Mouse (Mus musculus) adrenal gland, adult 2 months (tissue): Measurements from ENCODE around the gene Hspb1. TPM values are rescaled to one million over a fixed set of nuclear protein-coding genes. Genes with fewer than 3 reads are reported as not detected.
A peak's percentile ranks its signal among the peaks of the same experiment; 100 is the strongest.

Source experiments
- DNase-seq: peaks from one replicate; pipeline ENCODE4 v3.0.0; 2021
- long read RNA-seq: library from polyadenylated mRNA; stranded (forward); transcript quantifications from one replicate; pipeline ENCODE4 v2.0.0, GENCODE M21; 2021
- polyA plus RNA-seq: library from polyadenylated mRNA; depleted of rRNA; stranded (reverse); fragments of >200 nt; gene quantifications from 2 replicates; pipeline ENCODE4 v1.2.3, GENCODE M21; 2012; rRNA removed
- total RNA-seq, 2 experiments: library from RNA; stranded (reverse); gene quantifications; 2 replicates each; pipeline ENCODE4 v1.2.3; 2021

The Hspb1 gene
- total RNA-seq = 100 to 1,000 TPM; 236 to 614 TPM
- polyA plus RNA-seq = 309 and 678 TPM in 2 replicates
- long read RNA-seq, transcript Hspb1-201 (3 exons, 903 nt) = major isoform, 346 of 355 reads
- long read RNA-seq, partial matches to known transcripts = 0 of 355 reads
- long read RNA-seq, other reads (novel, unspliced or antisense) = 9 of 355 reads

DNA sequence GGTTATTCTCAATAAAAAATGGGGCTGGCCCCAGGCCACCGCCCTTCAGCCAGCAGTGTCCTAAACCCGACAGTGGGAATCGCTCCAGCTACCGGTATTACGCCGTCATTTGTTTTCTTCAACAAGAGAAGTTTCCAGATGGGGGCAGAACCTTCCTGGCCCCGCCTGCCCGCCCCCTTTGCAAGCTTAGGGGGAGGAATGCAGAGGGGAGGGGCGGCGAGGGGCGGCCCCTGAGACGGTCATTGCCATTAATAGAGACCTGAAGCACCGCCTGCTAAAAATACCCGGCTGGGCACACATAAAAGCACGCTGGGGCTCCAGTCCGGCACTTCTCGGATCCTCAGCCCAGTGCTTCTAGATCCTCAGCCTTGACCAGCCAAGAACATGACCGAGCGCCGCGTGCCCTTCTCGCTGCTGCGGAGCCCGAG is at the start of gene Hspb1:
TSS of gene Hspb1 (plus strand) at position 245 of the 428 bp plus-strand sequence.
- peak; percentile 95 for DNase-seq

DNA sequence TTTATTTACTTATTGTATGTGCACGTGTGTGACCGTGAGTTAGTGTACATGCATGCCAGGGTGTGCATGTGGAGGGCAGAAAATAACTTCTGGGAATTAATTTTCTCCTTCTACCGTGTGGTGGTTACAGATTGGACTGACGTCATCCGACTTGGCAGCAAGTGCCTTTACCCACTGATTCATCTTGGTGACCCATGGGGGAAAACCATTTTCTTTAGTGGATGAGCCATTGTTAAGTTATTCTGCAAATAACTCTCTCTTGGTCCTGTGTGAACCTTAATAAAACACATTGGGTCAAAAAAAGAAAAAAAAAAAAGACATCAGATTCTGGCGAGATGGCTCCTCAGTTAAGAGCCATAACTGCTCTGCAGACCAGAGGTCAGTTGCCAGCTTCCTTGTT is 46.1 kb upstream of the Hspb1 start:
- peak; percentile 13 for DNase-seq

DNA sequence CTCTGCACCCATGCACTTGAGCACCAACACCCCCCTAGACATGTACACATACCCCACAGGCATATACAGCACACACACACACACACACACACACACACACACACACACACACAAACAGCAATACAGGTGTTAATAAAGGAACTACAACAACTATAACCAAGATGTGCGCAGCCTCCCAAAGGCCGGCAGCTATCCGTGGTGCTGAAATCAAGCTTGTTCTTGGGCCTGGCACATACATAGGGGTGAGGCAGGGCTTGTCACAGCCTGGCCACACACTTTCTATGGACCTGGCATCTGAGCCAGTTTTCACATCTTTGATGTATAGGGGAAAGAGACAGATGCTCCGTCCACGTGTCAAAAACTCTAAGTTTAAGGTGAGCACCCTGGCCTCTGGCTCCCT is 44.3 kb upstream of the Hspb1 start:
- DNase-seq = peak; percentile 24

DNA sequence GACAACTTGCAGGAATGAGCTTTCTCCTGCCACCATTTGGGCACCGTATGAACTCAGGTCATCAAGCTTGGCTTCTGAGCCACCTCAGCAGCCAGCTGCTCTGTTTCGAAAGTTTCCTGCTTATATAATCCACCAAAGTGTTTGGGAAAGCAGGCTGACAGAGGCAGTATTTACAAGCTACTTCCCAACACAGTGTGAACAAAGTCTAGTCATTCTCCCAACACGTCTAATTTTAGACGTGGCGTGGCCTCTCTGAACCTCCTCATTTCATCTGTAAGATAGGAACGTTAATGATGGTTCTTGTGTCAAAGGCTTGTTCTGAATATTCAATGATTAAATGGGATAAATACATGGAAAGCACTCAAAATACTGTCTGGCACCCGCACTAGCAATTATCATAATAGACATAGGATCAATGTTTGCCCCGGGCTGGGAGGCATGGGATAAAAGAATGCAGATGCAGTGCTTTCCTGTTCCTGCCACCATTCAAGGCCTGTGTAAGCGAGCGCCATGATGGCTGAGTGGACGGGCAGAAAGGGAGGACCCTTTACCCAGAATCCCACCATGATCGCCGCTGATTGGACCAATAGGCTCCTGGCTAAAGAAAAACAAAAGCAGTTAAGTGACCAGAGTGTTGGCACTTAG is 41.9 kb upstream of the Hspb1 start:
- no peak for DNase-seq

DNA sequence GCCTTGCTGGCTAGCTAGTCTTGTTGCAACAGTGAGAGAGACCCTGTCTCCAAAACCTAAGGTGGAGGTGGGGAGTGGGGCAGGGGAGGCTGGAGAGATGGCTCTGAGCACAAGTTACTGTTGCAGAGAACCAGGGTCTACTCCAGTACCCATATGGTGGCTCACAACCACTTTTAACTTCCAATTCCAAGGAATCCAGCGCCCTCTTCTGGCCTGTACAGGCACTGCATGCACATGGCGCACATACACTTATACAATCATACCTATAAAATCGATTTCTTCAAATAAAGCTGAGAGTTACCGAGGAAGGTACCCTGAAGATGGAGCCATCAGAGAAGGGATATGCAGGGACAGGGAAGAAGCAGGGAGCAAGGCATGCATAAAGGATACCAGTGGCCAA is 40.3 kb upstream of the Hspb1 start:
- no peak for DNase-seq

DNA sequence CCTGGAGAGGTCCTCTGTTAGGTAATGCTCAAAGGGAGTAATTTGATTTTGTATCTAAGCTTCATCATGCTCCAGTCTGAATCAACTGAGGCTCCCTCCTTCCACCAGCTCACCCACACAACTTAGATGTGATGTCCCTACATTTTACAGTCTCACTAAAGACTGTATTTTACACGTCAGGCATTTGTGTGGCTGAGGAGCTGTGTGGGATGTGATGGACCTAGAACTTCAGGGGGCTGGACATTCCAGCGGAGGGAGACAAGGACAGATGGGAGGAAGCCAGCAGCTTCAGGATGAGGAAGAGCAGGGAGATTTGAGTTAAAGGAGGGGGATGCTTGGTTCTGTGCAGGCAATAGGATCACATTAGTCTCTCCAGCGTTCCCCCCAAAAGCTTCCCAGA is 39.8 kb upstream of the Hspb1 start:
- DNase-seq = no peak

DNA sequence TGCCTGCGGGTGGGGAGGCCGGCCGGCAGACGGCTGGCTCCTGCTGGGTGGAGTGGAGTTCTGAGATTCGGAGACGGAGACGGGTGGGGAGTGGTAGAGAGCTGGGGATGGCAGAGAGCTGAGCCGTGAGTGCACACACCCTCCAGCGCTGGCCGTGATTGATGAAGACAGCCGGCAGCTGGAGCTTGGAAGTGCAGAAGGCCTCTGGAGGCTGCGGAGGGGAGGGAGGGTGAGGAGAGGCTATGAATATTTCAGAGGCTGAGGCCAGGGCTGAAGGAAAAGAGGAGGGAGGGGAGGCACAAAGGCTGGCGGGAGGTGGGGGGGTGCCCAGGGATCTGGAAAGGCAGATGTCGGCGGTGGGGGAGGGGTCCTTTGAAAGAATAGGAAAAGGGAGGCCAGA is 36.7 kb upstream of the Hspb1 start:
- peak; percentile 31 for DNase-seq

DNA sequence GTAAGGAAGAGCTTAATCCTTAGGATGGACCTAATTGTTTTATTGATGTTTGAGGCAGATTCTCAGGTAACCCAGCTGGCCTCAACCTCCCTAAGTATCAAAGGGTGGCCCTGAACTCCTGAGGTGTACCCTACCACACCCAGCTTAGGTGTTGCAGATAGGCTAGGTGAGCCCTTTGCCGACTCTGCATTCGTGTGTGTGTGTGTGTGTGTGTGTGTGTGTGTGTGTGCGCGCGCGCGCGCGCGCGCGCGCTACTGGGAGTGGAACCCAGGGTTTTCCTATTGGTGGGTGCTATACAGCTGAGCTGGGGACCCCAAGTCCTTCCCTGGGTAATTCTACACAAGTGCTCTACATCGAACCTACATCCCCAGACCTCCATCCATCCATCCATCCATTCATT is 36.2 kb upstream of the Hspb1 start:
- no peak for DNase-seq

DNA sequence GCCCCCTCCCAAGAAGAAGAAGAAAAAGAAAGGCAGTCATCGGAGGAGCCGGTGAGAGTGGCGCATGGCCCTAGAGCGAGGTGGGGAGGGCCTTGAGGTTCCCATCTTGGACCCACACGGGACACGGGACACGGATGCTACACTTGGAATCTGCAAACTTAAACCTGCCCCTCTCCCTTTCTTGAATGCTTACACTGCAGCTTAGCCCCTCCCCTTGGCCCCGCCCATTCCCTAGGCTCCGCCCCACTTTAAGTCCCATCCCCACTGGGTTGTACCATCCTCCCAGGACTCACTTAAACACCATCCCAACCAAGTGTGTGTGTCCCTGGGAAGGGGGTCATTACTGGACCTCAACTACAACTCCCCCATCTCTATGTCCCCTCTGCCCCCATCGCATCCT is 35.3 kb upstream of the Hspb1 start:
- DNase-seq = no peak

DNA sequence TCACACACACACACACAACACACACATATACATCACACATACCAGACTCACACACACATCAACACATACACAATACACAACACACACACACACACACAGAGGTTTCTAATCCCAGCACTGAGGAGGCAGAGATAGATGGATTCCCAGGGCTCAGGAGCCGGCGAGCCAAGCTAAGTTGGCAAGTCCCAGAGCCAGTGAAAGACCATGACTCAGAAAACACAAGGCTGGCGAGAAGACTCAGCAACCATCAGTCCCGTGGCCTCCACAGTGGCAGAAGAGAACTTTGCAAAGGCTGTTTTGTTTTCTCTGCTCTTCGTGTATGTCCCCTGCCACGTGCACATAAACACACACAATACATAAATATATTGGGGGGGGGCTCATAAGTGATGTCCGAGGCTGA is 34.0 kb upstream of the Hspb1 start:
- DNase-seq = no peak

DNA sequence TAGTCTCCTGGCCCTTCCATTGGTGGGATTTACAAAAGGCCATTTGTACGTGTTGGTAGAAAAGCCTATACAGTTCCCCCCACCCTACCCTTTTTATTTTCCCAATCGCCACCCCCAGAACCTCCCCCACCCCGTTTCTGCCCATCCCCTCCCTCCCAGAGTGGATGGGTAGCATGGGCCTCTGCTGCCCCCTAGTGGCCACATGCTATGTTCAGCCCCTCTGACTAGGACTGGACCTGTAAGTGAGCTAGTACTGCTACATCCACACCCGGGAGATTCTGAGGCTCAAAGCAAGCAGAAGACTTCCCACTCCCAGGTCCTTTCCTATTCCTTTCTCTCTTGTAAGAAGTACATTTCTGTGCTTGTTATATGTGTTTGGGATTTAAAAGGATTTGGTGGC is 32.6 kb upstream of the Hspb1 start:
- DNase-seq = peak; percentile 76

DNA sequence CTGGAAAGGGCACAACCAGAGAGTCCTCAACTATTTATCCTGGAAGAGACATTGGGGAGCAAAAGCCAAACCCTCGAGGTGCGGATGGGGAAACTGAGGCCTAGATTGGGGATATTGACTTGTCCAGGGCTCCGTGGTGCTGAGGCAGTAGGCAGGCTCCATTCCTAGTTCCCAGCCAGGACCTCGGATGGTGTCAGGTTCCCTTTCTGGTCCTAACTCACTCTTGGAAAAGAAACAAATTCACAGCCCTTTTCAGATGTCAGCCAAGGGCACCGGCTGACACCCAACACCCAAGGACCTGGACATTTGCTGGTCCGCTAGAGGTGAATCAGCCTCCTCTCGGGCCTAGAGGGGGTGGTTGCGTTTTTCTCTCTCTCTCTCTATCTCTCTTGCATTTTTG is 21.1 kb upstream of the Hspb1 start:
- DNase-seq = no peak

DNA sequence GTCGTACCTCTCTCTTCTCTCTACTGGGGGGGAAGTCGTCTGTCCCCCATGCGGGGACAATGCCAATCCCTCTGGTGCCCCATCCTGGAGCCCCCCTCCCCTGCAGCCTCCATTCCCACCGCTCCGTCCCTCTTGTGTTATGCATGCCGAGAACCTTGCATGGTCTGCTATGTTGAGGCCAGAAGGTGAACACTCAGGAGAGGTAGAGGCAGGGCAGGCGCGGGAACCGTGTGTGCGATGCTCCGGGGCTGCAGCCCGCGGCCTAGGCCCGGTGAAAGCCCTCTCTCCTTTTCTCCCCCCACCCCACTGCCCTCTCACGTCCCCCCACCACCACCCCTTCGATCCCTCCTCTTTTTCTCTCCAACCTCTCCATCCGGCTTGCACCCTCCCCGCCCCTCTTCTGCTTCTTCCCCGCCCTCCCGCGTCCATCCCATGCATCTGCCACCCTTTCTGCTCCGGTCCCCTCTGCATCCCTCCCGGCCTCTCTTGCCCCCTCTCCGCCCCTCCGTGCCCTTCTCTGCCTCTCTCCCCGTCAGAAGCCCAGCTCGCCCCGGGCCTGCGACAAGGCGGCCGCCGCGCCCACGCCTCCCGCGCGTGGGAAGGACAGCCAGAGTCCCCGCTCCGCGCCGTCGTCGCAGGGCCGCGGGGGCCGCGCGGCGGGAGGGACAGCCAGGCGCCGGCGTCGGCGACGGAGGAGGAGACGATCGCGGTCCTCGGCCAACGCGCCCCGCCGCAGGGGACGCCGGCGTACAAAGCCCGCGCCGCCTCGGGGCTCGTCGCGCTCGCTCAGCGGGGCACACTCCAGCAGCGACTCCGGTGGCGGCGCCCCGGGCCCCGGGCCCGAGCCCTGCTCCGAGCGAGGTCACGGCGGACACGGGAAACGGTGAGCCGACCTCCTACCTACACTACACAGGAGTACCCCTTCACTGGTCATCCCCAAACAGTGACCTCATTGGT is 19.8 kb upstream of the Hspb1 start:
- DNase-seq = no peak

DNA sequence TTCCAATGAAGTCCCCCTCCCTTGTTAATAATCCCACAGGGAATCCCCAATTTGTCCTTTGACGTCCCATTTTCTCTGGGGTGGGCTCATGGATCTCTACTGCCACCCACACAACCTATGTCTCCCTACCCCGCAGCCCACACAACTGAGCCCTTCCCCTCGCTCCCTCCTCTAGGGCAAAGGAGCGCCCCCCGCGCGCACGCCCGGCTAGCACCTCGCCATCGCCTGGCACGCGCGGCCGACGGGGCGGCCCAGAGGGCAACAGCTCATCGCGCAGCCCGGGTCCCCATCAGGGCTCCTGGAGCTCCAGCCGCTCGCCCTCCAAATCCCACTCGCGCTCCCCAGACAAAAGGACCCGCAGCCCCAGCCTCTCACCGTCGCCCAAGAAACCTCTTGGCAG is 19.1 kb upstream of the Hspb1 start:
- no peak for DNase-seq

DNA sequence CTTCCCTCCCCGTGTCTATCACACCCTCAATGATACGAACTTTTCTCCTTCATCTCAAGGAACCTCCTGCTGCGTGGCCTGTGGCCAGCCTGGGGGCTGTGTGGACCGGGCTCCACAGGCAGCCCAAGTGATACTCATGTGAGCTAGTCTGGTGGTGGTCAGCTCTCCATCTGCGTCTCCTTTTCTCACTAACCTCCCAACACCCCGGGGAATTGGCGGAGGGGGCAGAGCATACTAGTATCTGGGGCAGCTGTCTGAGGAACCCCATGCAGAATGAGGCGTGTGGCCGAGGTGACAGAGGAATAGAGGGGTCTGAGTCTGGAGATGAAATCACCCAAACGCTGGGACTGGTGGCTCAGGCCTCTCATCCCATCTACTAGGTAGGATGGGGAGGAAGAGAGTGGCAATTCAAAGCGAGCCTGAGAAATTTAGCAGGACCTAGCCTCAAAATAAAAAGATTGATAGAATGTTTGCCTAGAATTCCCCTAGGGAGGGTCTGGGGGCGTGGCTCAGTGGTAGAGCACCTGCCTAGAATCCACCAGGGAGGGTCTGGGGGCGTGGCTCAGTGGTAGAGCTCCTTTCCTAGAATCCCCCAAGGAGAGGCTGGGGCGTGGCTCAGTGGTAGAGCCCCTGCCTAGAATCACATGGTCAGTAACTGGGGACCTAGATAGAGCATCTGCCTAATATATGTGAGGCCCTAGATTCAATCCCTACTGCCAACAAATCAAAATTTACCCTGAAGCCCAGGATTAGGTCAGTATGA is 17.9 kb upstream of the Hspb1 start:
- DNase-seq = no peak

DNA sequence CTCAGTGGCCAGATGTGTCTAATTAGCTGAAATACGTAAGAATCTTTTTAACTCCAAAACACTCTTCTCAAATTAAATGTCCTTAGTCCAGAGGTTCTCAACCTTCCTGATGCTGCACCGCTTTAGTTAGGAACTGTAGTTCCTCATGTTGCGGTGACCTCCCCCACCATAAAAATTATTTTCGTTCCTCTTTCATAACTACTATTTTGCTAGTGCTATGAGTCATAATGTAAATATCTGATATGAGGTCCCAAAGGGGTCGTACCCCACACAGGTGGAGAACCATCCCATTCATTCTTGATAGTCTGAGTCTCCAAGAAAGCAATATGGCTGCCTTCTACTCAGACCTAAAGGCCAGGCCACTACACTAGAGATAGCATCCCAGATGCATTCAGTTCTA is 17.2 kb upstream of the Hspb1 start:
- DNase-seq = no peak

DNA sequence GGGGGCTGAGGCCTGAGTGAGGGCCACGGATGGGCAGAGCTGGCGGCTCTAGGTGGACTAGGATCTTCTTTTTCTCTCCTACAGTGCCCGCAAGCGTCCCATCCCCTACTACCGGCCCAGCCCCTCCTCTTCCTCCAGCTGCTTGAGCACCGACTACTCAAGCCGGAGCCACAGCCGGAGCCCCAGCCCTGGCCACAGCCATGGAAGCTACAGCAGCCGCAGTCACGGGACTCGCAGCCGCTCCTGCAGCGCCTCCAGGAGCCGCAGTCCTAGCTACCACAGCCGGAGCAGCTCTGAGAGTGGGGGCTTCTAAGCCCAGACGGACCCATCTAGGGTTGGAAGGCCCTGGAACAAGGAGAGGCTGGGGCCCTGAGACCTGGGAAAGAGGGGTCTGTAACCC is 14.7 kb upstream of the Hspb1 start:
- no peak for DNase-seq

DNA sequence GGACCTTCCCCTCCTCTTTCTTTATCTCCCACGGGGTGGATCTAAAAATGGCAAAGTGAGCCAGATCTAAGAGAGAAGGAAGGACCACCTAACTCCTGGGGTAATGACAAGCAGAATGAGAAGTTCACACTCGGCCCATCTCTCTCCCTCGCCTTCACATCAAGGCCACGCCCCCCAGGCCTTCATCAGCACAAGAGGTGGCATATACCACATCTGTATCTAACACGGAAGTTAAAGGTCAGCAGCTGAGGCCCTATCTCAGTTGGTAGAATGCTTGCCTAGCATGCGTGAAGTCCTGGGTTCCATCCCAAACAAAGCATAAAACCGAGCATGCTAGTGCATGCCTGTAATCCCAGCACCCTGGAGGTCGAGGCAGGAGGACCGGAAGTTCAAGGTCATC is 14.0 kb upstream of the Hspb1 start:
- DNase-seq = no peak

DNA sequence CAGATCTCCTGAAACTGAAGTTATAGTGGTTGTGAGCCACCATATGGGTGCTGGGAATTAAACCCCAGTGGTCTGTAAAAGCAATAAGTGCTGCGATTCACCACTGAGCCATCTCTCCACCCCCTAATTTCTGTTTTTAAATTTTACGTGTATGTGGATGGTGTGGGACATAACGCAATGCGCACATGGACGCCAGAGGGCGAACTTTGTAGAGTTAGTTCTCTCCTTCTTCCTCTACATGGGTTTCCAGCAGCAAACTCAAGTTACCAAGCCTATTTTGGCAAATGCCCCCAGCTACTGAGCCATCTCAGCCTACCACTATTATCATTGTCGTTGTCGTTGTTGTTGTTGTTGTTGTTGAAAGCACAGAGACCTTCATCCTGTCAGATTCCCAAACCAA is 10.5 kb upstream of the Hspb1 start:
- peak; percentile 66 for DNase-seq

DNA sequence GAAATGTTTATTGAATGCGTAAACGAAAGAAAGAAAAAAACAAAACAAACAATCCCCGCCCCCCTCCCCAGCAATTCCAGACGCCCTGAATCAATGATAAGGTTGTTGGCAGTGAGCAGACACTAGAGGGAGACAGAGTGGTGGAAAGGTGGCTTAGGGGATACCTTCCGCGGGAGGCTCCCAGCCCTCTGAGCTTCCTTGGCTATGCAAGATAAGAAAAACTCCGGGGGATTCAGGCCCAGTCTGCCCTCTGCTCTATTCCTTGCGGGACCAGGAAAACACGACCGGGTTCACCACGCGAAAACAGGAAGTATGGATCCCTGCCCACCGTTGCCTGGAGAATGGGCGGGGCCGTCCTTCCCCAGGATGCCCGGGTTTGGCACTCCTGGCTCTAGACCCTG is 9.9 kb upstream of the Hspb1 start:
- DNase-seq = peak; percentile 75

DNA sequence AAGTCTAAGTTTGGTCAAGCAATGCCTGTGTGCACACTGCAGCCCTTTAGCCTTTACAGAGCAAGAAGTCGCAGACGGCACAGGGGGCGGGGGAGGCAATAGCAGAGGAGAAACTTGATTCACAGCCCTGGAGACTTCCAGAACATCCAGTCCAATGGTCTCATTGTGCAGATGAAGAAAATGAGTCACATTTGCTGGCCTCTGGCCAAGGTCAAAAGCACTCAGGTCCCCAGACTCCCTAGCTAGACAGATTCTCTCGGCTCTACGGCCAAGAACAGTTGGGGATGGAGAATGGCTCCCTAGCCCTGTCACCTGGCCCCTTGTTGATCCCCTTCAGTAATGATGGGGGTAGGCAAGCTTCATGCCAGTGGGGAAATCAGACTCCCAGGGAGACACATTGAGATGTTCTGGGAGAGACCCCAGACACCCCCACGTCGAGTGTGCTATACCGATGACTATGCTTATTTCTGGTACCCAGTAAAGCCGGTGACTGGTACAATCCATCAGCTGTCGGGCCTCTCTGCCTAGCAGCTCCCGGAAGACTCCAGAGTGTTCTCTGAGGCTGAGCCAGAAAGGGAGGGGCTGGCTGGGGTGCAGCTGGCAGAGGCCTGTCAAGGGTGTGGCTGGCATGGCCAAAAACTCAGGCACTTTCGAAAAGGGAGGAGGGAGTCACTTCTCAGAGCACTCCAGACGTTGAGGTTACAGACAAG is 8.1 kb upstream of the Hspb1 start:
- peak; percentile 96 for DNase-seq

DNA sequence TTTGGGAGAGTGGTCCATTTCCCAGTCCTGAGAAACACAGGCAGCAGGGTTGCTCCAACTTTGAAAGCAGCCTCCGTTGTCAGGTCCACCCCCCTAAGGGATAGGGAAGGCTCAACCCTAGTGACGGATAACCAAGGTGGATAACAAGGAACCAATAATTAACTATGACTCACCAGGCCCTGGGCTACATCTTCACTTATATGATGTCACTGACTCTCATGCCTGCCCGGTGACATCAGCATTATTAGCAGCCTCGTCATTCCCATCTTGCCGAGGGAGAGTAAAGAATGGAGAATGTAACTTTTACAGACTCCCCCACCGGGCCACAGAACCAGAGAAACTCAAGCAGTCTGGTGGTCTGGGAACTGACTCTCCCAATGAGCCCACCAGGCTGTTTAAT is 3.1 kb upstream of the Hspb1 start:
- no peak for DNase-seq
